Mouse (Mus musculus): ENCODE results near the gene Notch1. TPM values are rescaled to one million over a fixed set of nuclear protein-coding genes. Genes with fewer than 3 reads are reported as not detected.
A peak's percentile ranks its signal among the peaks of the same experiment; 100 is the strongest.

Notch1 gene
- 20.8 and 26.6 TPM in 2 replicates for polyA plus RNA-seq (2014; fragmentation: Nextera tagmentation; extraction: Ambion mirVana)

GRCm38 (mm10) chr2:26516275-26516674, at the start of gene Notch1:
Notch1 (minus strand) TSS chr2:26516663.
- no peak within 1 kb of the TSS for H3K4me2 ChIP-seq (ENCODE audit: low read depth, low read length)
- 0 out of 2 replicates have a peak, but pooled peaks cover 4% of the 10 kb centered on the region for H3K4me1 ChIP-seq (ENCODE audit: control insufficient read depth, insufficient read depth, low read length)
- ATAC-seq (ENCODE audit: low read depth): peak; percentile 28; the same call in 1 of the 2 replicates
- WGBS: 25% methylated on average over 12 of the region's 12 CpGs
- H3K4me3 ChIP-seq (ENCODE audit: low read depth, low read length): no peak within 1 kb of the TSS
- H3K9ac ChIP-seq (replicated peaks; ENCODE audit: low read depth, low read length): no peak within 1 kb of the TSS
- peak within 1 kb of the TSS; percentile 39 for H3K27ac ChIP-seq (ENCODE audit: low read depth, low read length)
- H3K9me3 ChIP-seq (ENCODE audit: control insufficient read depth, low read length): no peaks in the 10 kb centered on the region
- no peaks in the 10 kb centered on the region for H3K36me3 ChIP-seq (ENCODE audit: control insufficient read depth, insufficient read depth, low read length)
- no peaks in the 10 kb centered on the region for H3K27me3 ChIP-seq (ENCODE audit: control insufficient read depth, insufficient read depth, low read length)

DNA sequence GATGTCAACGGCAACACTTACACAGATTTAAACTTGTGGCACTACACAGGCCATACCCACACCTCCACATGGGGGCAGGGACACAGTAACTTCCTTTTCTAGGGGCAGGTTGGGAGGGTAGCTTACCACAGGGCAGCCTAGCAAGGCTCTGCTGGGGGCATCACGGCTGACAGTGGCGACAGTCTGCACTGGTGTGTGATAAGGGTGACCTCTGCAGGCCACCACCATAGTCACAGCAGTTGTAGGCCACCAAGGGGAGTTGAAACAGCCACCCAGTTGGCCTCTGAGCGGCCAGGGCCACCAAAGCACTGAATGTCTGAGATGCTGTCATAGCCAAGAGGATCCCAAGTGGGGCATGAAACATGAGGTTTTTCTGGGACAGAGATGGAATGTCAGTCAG, 49.8 kb upstream of the Notch1 start:
- no peaks in the 10 kb centered on the region for H3K4me1 ChIP-seq (ENCODE audit: control insufficient read depth, insufficient read depth, low read length)
- H3K9me3 ChIP-seq (ENCODE audit: control insufficient read depth, low read length): no peaks in the 10 kb centered on the region
- WGBS: 21% methylated on average over 4 of the region's 4 CpGs
- H3K4me2 ChIP-seq (ENCODE audit: low read depth, low read length): no peak overlapping the region
- no peaks in the 10 kb centered on the region for H3K27me3 ChIP-seq (ENCODE audit: control insufficient read depth, insufficient read depth, low read length)
- ATAC-seq (ENCODE audit: low read depth): peak; percentile 70; the same call in 1 of the 2 replicates
- no peaks in the 10 kb centered on the region for H3K36me3 ChIP-seq (ENCODE audit: control insufficient read depth, insufficient read depth, low read length)
- no peak overlapping the region for H3K27ac ChIP-seq (ENCODE audit: low read depth, low read length)
- H3K4me3 ChIP-seq (ENCODE audit: low read depth, low read length): no peak overlapping the region
- H3K9ac ChIP-seq (replicated peaks; ENCODE audit: low read depth, low read length): no peak overlapping the region

DNA sequence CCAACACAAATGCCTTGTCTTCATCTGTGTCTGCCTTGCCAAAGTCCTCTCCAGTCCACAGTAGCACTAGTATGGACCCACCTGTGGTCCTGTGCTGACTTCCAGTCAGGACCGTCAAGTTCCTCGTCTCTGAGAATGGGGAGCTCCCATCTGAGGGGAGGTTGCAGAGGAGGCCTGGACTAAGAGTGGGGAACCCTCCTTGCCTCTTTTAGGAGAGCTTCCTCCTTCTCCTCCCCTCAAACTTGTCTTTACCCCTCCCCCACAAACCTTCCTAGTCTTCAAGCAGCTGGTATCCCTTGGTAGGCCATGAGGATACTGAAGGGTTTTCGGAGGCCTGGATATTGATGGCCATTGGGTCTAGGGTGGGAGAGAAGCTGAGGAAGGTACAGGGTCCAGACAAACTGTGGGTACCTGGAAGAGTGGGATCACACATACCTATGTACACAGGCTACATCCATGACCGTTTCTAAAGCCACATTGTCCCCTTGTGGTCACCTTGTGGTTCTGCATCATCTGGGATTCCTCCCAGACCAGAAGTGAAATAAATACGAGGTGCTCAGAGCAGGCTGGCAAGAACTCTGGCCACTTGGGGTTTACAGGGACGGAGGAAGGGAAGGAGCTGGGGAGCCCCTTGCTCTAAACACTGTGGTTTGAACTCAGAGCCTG, 45.0 kb upstream of the Notch1 start:
- Histone ChIP-seq H3K36me3 (ENCODE audit: control insufficient read depth, insufficient read depth, low read length) (no peaks in the 10 kb centered on the region), H3K4me2 (ENCODE audit: low read depth, low read length) (no peak overlapping the region), H3K27me3 (ENCODE audit: control insufficient read depth, insufficient read depth, low read length) (no peaks in the 10 kb centered on the region), H3K27ac (ENCODE audit: low read depth, low read length) (no peak overlapping the region), H3K4me1 (ENCODE audit: control insufficient read depth, insufficient read depth, low read length) (no peaks in the 10 kb centered on the region), H3K9ac (replicated peaks; ENCODE audit: low read depth, low read length) (no peak overlapping the region), H3K4me3 (ENCODE audit: low read depth, low read length) (no peak overlapping the region), H3K9me3 (ENCODE audit: control insufficient read depth, low read length) (no peaks in the 10 kb centered on the region)
- 38% methylated on average over 6 of the region's 6 CpGs for WGBS
- ATAC-seq (ENCODE audit: low read depth): peak; percentile 63; the same call in 1 of the 2 replicates

GRCm38 (mm10) chr2:26560506-26560905, 44.0 kb upstream of the Notch1 start:
- Histone ChIP-seq H3K27me3 (ENCODE audit: control insufficient read depth, insufficient read depth, low read length) (no peaks in the 10 kb centered on the region), H3K4me2 (ENCODE audit: low read depth, low read length) (no peak overlapping the region), H3K4me1 (ENCODE audit: control insufficient read depth, insufficient read depth, low read length) (no peaks in the 10 kb centered on the region), H3K9me3 (ENCODE audit: control insufficient read depth, low read length) (no peaks in the 10 kb centered on the region), H3K4me3 (ENCODE audit: low read depth, low read length) (no peak overlapping the region), H3K9ac (replicated peaks; ENCODE audit: low read depth, low read length) (no peak overlapping the region), H3K27ac (ENCODE audit: low read depth, low read length) (no peak overlapping the region), H3K36me3 (ENCODE audit: control insufficient read depth, insufficient read depth, low read length) (no peaks in the 10 kb centered on the region)
- WGBS: 76% methylated on average over 5 of the region's 5 CpGs
- ATAC-seq (ENCODE audit: low read depth): no peak

DNA sequence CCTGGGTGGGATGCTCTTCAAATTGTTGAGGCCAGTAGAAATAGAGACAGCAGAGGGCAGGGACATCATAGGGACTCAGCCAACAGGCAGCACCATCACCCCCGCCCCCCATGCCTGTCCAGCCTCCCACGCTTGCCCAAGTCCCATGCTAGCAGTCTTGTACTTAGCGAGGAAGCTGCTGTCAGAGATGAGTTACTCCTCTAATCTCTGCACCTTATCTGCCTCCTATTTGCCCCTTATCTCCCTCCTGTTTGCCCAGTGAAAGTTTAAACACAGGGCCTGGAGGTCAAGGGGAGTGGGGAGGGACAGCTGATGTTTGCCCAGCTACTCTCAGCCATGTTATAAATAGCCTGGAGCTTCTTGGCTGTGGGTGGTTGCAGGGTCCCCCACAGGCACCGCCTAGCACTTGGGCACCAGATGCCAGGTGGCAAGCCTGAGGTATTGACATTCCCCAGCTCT, 40.1 kb upstream of the Notch1 start:
- ATAC-seq (ENCODE audit: low read depth): no peak
- Histone ChIP-seq H3K4me1 (ENCODE audit: control insufficient read depth, insufficient read depth, low read length) (no peaks in the 10 kb centered on the region), H3K4me2 (ENCODE audit: low read depth, low read length) (no peak overlapping the region), H3K9ac (replicated peaks; ENCODE audit: low read depth, low read length) (no peak overlapping the region), H3K27ac (ENCODE audit: low read depth, low read length) (no peak overlapping the region), H3K9me3 (ENCODE audit: control insufficient read depth, low read length) (no peaks in the 10 kb centered on the region), H3K4me3 (ENCODE audit: low read depth, low read length) (no peak overlapping the region), H3K27me3 (ENCODE audit: control insufficient read depth, insufficient read depth, low read length) (no peaks in the 10 kb centered on the region), H3K36me3 (ENCODE audit: control insufficient read depth, insufficient read depth, low read length) (no peaks in the 10 kb centered on the region)
- WGBS: 73% methylated on average over 4 of the region's 4 CpGs

- no peak overlapping the region for H3K27ac ChIP-seq (ENCODE audit: low read depth, low read length)
- H3K4me3 ChIP-seq (ENCODE audit: low read depth, low read length): no peak overlapping the region
- no peaks in the 10 kb centered on the region for H3K9me3 ChIP-seq (ENCODE audit: control insufficient read depth, low read length)
- peaks cover 7% of the 10 kb centered on the region; the same call in 1 of the 2 replicates for H3K4me1 ChIP-seq (ENCODE audit: control insufficient read depth, insufficient read depth, low read length)
- no peaks in the 10 kb centered on the region for H3K27me3 ChIP-seq (ENCODE audit: control insufficient read depth, insufficient read depth, low read length)
- no peaks in the 10 kb centered on the region for H3K36me3 ChIP-seq (ENCODE audit: control insufficient read depth, insufficient read depth, low read length)
- no peak overlapping the region for H3K4me2 ChIP-seq (ENCODE audit: low read depth, low read length)
- WGBS: 83% methylated on average over 4 of the region's 4 CpGs
- no peak overlapping the region for H3K9ac ChIP-seq (replicated peaks; ENCODE audit: low read depth, low read length)
- no peak for ATAC-seq (ENCODE audit: low read depth)
Measured at GRCm38 (mm10) chr2:26555076-26555475, 38.6 kb upstream of the Notch1 start.

GRCm38 (mm10) chr2:26553904-26554303, 37.4 kb upstream of the Notch1 start:
- no peak for ATAC-seq (ENCODE audit: low read depth)
- H3K27ac ChIP-seq (ENCODE audit: low read depth, low read length): no peak overlapping the region
- no peaks in the 10 kb centered on the region for H3K27me3 ChIP-seq (ENCODE audit: control insufficient read depth, insufficient read depth, low read length)
- H3K4me1 ChIP-seq (ENCODE audit: control insufficient read depth, insufficient read depth, low read length): peaks cover 11% of the 10 kb centered on the region; the same call in 1 of the 2 replicates
- H3K4me2 ChIP-seq (ENCODE audit: low read depth, low read length): no peak overlapping the region
- no peaks in the 10 kb centered on the region for H3K9me3 ChIP-seq (ENCODE audit: control insufficient read depth, low read length)
- H3K4me3 ChIP-seq (ENCODE audit: low read depth, low read length): no peak overlapping the region
- 90% methylated on average over 9 of the region's 9 CpGs for WGBS
- H3K9ac ChIP-seq (replicated peaks; ENCODE audit: low read depth, low read length): no peak overlapping the region
- no peaks in the 10 kb centered on the region for H3K36me3 ChIP-seq (ENCODE audit: control insufficient read depth, insufficient read depth, low read length)

DNA sequence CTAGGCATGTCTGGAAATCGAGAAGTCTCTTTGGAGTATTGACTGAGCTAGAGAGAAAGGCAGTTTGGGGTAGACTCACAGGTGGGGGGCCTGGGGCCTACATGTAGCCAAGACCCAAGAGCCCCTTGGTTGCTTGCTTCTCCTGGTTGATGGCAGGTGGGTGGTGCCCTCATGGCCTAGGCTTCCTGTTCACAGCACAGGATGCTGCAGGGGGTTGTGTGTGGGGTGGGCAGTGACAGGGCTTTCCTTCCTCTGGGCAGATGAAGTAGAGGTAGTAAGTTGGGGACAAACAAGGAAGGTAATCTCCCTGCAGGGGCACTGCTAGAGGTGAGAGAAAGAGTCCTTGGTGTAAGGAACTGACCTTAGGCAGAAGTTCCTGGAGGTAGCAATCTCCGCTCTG, 35.6 kb upstream of the Notch1 start:
- 95% methylated on average over 2 of the region's 2 CpGs for WGBS
- no peak overlapping the region for H3K27ac ChIP-seq (ENCODE audit: low read depth, low read length)
- no peaks in the 10 kb centered on the region for H3K36me3 ChIP-seq (ENCODE audit: control insufficient read depth, insufficient read depth, low read length)
- H3K4me3 ChIP-seq (ENCODE audit: low read depth, low read length): no peak overlapping the region
- H3K4me2 ChIP-seq (ENCODE audit: low read depth, low read length): no peak overlapping the region
- no peaks in the 10 kb centered on the region for H3K9me3 ChIP-seq (ENCODE audit: control insufficient read depth, low read length)
- H3K9ac ChIP-seq (replicated peaks; ENCODE audit: low read depth, low read length): no peak overlapping the region
- peaks cover 13% of the 10 kb centered on the region; the same call in 1 of the 2 replicates for H3K4me1 ChIP-seq (ENCODE audit: control insufficient read depth, insufficient read depth, low read length)
- H3K27me3 ChIP-seq (ENCODE audit: control insufficient read depth, insufficient read depth, low read length): no peaks in the 10 kb centered on the region
- ATAC-seq (ENCODE audit: low read depth): no peak

DNA sequence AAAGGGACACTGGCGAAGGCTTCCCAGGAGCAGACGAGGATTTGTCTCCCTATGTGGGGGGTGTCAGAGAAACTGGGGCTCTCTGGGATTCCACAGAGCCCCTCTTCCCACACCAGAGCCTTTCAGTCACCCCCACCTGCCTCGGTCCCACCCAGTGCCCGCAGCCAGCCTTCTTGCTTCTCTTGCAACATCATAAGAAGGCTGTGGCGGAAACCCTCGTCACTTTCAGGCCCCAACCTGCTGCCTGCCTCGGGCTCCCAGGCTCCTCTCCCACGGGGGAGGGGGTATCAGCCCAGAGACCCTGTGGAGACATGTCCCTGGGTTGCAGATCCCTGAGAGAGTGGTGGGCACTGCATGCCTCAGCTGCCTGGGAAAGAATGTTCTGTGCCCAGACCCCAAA, 35.0 kb upstream of the Notch1 start:
- 78% methylated on average over 8 of the region's 8 CpGs for WGBS
- Histone ChIP-seq H3K4me1 (ENCODE audit: control insufficient read depth, insufficient read depth, low read length) (peaks cover 13% of the 10 kb centered on the region; the same call in 1 of the 2 replicates), H3K27ac (ENCODE audit: low read depth, low read length) (no peak overlapping the region), H3K4me2 (ENCODE audit: low read depth, low read length) (no peak overlapping the region), H3K9me3 (ENCODE audit: control insufficient read depth, low read length) (no peaks in the 10 kb centered on the region), H3K36me3 (ENCODE audit: control insufficient read depth, insufficient read depth, low read length) (no peaks in the 10 kb centered on the region), H3K9ac (replicated peaks; ENCODE audit: low read depth, low read length) (no peak overlapping the region), H3K4me3 (ENCODE audit: low read depth, low read length) (no peak overlapping the region), H3K27me3 (ENCODE audit: control insufficient read depth, insufficient read depth, low read length) (no peaks in the 10 kb centered on the region)
- no peak for ATAC-seq (ENCODE audit: low read depth)
